Mouse (Mus musculus) heart, postnatal 25 days (tissue): ENCODE data around the gene Gm49339. TPM values are rescaled to one million over a fixed set of nuclear protein-coding genes. Genes with fewer than 3 reads are reported as not detected.

ENCODE experiments used
- total RNA-seq, 2 experiments: library from RNA; stranded (reverse); gene quantifications; 2 replicates each; pipeline ENCODE4 v1.2.3; 2021

The Gm49339 gene
- total RNA-seq, 2 experiments from 2014 or later: 0.99 TPM; not detected in 1

Other genes with a start within 250 kb of the Gm49339 start
- 1 to 10 TPM; 1.6 to 1.9 TPM for gene Lilr4b, start within 50 bp of the Gm49339 start, total RNA-seq
- 1 to 10 TPM; 1.5 to 1.8 TPM for gene Lilrb4a, start 10.3 kb downstream of the Gm49339 start, total RNA-seq
- gene Fam162b, start 109.9 kb downstream of the Gm49339 start, total RNA-seq: not detected
- not detected for gene Gprc6a, start 150.8 kb downstream of the Gm49339 start, total RNA-seq
- gene Rfx6, start 197.1 kb downstream of the Gm49339 start, total RNA-seq: not detected